Mouse (Mus musculus): Measurements from ENCODE around the gene Ppp6r2. TPM values are rescaled to one million over a fixed set of nuclear protein-coding genes. Genes with fewer than 3 reads are reported as not detected.

The Ppp6r2 gene
- polyA plus RNA-seq, 1 experiment from 2014 or later = 25.0 TPM

DNA sequence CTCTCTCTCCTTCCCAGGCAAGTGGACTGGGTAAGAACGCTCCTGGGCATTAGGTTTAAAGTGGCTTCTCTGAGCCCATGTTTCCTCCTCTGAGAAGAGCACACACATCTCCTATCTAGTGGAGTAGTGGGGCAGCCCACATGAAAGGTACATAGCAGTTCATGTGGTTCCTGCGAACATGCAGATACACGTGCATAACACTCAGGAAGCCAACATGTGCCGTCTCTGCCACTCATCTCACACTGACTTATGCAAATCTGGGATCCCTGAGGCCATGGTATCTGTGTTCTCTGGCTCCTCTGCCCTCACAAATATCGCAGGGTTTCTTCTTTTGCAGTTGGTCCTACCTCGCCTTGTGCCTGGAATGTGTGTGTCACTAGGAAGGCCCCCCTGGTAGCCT is 71.2 kb downstream of the Ppp6r2 start:
- H3K4me1 ChIP-seq = no peaks in the 10 kb centered on the region
- no peak overlapping the region for H3K4me2 ChIP-seq
- no peak overlapping the region for H3K4me3 ChIP-seq
- H3K9ac ChIP-seq = no peak overlapping the region
- no peaks in the 10 kb centered on the region for H3K9me3 ChIP-seq
- no peaks in the 10 kb centered on the region for H3K27me3 ChIP-seq
- WGBS = 76% methylated on average over 6 of the region's 6 CpGs
- no peak for ATAC-seq (ENCODE audit: insufficient number of reproducible peaks, low FRiP score, low TSS enrichment, low read depth)
- H3K27ac ChIP-seq = no peak overlapping the region
- peaks cover 89% of the 10 kb centered on the region for H3K36me3 ChIP-seq

DNA sequence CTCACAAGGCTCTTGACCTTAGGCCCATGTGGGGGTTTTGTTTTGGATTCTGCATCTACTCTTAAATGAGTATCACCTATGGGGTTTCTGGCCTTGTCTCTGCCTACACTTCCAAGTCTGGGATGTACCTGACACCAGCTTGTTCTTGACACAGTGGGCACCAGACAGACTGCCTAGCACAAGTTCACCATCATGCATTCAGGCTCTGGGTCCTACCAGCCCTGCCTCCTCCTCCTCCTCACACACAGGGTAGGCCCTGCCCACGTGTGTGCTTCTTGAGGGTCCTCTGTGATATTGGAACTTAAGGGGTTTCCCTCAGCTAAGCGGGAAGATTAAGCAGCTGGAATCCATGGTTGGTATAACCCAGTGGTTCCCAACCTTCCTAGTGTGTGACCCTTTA is 72.7 kb downstream of the Ppp6r2 start:
- Histone ChIP-seq H3K9ac (no peak overlapping the region), H3K27me3 (no peaks in the 10 kb centered on the region), H3K9me3 (no peaks in the 10 kb centered on the region), H3K27ac (no peak overlapping the region), H3K4me2 (no peak overlapping the region), H3K36me3 (peaks cover 89% of the 10 kb centered on the region), H3K4me1 (no peaks in the 10 kb centered on the region), H3K4me3 (no peak overlapping the region)
- ATAC-seq (ENCODE audit: insufficient number of reproducible peaks, low FRiP score, low TSS enrichment, low read depth) = no peak
- WGBS = 78% methylated on average over 2 of the region's 2 CpGs

DNA sequence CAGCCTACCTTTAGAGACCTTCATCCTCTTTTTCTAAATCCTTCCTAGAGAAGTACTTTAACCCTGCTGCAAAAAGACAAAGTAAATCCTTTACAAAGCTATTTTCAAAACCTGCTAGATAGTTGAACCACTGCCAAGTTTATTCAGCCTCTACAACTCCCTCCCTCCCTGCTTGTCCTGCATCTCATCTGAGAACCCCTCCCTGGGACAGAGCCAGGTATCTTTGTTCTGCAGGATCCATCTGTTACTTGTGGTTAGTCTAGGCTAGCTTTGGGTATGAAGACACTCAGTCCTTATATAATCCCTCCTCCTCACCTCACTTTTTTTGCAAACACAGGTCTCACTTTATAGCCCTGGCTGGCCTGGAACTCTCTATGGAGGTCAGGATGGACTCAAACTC is 73.7 kb downstream of the Ppp6r2 start:
- no peak for ATAC-seq (ENCODE audit: insufficient number of reproducible peaks, low FRiP score, low TSS enrichment, low read depth)
- Histone ChIP-seq H3K36me3 (peaks cover 89% of the 10 kb centered on the region), H3K4me3 (no peak overlapping the region), H3K4me2 (no peak overlapping the region), H3K9me3 (no peaks in the 10 kb centered on the region), H3K4me1 (no peaks in the 10 kb centered on the region), H3K27ac (no peak overlapping the region), H3K27me3 (no peaks in the 10 kb centered on the region), H3K9ac (no peak overlapping the region)

DNA sequence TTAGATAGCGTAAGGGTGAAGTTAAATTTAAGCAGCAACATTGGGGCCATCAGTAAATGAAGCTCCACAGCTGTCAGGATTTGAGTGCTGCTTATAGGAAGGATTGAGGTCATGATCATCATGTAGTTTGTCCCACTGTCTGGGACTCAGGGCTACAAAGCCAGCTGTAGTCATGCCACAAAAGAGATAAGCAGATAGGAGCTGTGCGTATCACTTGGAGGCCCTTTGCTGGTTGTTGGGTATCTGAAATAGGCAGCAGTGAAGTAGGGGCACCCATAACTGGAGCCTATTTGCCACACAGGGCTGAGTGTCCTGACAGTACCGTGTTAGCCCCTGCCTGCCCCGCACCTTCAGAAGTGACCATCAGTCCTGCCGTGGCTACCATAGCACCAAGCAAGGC is 74.1 kb downstream of the Ppp6r2 start:
- no peak overlapping the region for H3K9ac ChIP-seq
- peaks cover 89% of the 10 kb centered on the region for H3K36me3 ChIP-seq
- H3K4me3 ChIP-seq = no peak overlapping the region
- H3K27me3 ChIP-seq = no peaks in the 10 kb centered on the region
- no peaks in the 10 kb centered on the region for H3K9me3 ChIP-seq
- WGBS = 88% methylated on average over 5 of the region's 5 CpGs
- no peaks in the 10 kb centered on the region for H3K4me1 ChIP-seq
- H3K4me2 ChIP-seq = no peak overlapping the region
- no peak for ATAC-seq (ENCODE audit: insufficient number of reproducible peaks, low FRiP score, low TSS enrichment, low read depth)
- no peak overlapping the region for H3K27ac ChIP-seq

DNA sequence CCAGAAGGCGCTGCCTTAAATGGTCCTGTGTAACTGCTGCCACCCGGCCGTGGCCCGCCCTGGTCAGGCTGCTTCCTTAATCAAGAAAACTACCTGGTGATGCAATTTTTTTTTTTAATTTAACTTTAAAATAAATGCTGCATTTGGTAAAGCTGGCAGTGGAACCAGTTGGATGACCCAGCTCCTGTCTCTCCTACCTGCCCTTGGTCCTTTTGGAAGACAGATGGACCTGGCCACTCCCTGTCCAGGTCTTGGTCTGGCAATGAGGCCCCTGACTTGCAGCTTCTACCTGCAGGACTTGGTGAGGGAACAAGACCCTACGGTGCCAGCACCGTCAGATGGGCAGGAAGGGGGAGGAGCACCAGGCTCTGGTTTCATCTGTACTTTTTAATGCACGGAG is 74.8 kb downstream of the Ppp6r2 start:
- H3K27ac ChIP-seq = no peak overlapping the region
- WGBS = 73% methylated on average over 7 of the region's 7 CpGs

DNA sequence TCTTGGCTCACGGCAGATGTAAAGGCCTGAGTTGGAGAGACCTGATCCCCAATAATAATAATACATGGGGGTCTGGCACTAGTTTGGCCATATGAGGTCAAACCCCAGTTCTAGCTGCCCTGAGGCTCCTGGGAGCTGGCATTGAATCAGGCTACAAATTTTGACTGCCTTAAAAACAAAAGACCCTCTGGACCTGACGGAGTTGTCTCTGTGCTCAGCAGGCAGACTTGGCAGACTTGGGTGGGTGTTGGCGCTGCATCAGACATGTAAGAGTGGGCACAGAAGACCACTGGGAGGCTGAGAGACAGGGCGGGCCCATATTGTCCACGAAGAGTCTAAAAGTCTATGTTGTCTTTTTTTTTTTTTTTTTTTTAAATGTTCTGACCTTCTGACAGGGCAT is 75.2 kb downstream of the Ppp6r2 start:
- no peak overlapping the region for H3K27ac ChIP-seq
- H3K4me1 ChIP-seq = no peaks in the 10 kb centered on the region
- H3K27me3 ChIP-seq = no peaks in the 10 kb centered on the region
- H3K4me2 ChIP-seq = no peak overlapping the region
- ATAC-seq (ENCODE audit: insufficient number of reproducible peaks, low FRiP score, low TSS enrichment, low read depth) = no peak
- 80% methylated on average over 5 of the region's 5 CpGs for WGBS
- H3K36me3 ChIP-seq = peaks cover 89% of the 10 kb centered on the region
- H3K9me3 ChIP-seq = no peaks in the 10 kb centered on the region
- H3K4me3 ChIP-seq = no peak overlapping the region
- H3K9ac ChIP-seq = no peak overlapping the region

More for the DNA sequence above, 74.8 kb downstream of the Ppp6r2 start:
- Histone ChIP-seq H3K27me3 (no peaks in the 10 kb centered on the region), H3K4me1 (no peaks in the 10 kb centered on the region), H3K4me3 (no peak overlapping the region), H3K4me2 (no peak overlapping the region), H3K36me3 (peaks cover 89% of the 10 kb centered on the region), H3K9me3 (no peaks in the 10 kb centered on the region), H3K9ac (no peak overlapping the region)
- ATAC-seq (ENCODE audit: insufficient number of reproducible peaks, low FRiP score, low TSS enrichment, low read depth) = no peak

DNA sequence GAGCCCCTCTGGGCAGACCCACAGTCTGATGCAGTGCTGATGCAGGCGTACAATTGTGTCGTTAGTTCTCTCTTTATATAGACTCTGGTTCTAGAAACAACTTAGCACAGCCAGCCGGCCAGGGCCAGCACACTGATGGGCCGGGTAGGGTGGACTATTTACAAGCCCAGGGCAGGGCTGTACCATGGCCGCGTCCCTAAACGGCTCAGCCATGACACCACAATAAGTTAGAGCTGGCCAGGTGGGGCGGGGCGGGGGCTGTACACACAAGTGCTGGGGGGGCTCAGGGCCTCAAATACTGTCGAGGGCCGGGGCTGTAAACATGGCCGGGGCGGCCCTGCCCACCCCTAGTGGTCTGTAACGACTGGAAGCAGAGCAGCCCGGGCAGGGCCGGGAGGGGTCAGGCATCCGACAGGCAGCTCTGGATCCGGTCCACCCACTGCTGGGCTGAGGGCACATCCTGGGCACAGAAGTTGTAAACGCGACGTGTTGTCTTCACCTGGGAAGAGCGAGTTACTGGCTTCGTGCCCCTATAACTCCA is 76.9 kb downstream of the Ppp6r2 start:
- 0 out of 2 replicates have a peak, but pooled peaks have one; percentile 22 for ATAC-seq (ENCODE audit: insufficient number of reproducible peaks, low FRiP score, low TSS enrichment, low read depth)
- Histone ChIP-seq H3K4me3 (no peak overlapping the region), H3K9me3 (no peaks in the 10 kb centered on the region), H3K27me3 (no peaks in the 10 kb centered on the region), H3K4me2 (no peak overlapping the region), H3K27ac (no peak overlapping the region), H3K9ac (no peak overlapping the region), H3K36me3 (peaks cover 88% of the 10 kb centered on the region), H3K4me1 (no peaks in the 10 kb centered on the region)
- WGBS = 86% methylated on average over 23 of the region's 23 CpGs

DNA sequence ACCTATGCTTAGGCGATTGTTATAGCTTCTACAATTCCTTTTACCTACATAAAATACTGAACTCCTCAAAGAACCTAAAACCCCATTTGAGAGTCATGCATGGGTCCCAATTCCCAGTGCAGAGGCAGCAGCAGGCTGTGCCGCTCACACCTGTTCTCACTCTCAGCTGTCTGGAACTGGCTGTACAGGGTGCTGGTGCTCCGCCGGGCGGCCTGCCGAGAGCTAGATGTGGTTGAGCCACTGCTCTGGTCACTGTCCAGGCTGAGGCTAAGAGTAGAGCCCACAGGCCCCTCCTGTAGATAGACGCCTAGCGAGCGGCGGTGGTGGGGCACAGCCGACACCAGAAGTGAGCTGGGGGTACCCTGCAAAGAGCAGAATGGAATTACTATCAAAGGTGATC is 78.1 kb downstream of the Ppp6r2 start:
- Histone ChIP-seq H3K4me2 (no peak overlapping the region), H3K4me3 (no peak overlapping the region), H3K9ac (no peak overlapping the region), H3K27ac (no peak overlapping the region), H3K4me1 (no peaks in the 10 kb centered on the region), H3K27me3 (no peaks in the 10 kb centered on the region), H3K36me3 (peaks cover 89% of the 10 kb centered on the region), H3K9me3 (no peaks in the 10 kb centered on the region)
- no peak for ATAC-seq (ENCODE audit: insufficient number of reproducible peaks, low FRiP score, low TSS enrichment, low read depth)
- 96% methylated on average over 11 of the region's 11 CpGs for WGBS

DNA sequence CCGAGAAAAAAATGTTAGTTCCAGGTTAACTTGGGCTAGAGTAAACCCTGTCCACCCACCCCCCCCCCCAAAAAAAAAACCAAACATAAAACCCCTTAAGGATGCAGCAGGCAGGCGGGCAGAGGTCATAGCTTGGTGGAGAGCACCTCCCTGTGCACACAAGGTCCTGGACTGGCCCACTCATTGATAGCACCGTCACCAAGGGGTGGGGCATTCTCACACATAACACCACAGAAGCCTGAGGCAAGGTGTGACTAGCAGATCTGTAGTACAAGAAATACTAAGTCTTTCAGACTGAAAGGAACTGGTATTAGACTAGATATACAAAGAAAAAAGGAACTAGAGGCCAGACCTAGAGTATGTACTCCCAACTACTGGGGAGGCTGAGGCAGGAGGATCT is 80.2 kb downstream of the Ppp6r2 start:
- H3K27me3 ChIP-seq = no peaks in the 10 kb centered on the region
- H3K9me3 ChIP-seq = no peaks in the 10 kb centered on the region
- H3K4me3 ChIP-seq = no peak overlapping the region
- WGBS = 63% methylated on average over 3 of the region's 3 CpGs
- H3K4me2 ChIP-seq = no peak overlapping the region
- H3K9ac ChIP-seq = no peak overlapping the region
- no peaks in the 10 kb centered on the region for H3K4me1 ChIP-seq
- H3K27ac ChIP-seq = no peak overlapping the region
- H3K36me3 ChIP-seq = peaks cover 94% of the 10 kb centered on the region
- ATAC-seq (ENCODE audit: insufficient number of reproducible peaks, low FRiP score, low TSS enrichment, low read depth) = no peak

DNA sequence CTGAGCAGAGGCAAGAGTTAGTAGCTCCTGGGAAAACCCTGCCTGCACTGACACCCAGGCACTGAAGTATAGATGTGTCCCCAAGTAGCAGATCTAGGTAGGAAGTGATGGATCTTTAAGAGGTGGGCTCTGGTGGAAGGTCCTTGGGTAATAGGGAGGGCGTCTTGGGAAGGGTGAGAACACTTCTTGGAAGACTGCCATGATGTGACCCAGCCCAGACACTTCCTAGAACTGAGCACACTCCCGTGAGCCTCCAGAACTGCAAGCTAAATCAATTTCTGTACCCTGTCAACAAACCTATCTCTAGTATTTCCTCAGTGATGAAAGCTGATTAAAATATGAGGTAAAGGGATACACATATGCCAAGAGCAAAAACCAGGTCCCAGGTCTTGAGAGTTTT is 81.4 kb downstream of the Ppp6r2 start:
- 59% methylated on average over 2 of the region's 2 CpGs for WGBS
- no peak for ATAC-seq (ENCODE audit: insufficient number of reproducible peaks, low FRiP score, low TSS enrichment, low read depth)

DNA sequence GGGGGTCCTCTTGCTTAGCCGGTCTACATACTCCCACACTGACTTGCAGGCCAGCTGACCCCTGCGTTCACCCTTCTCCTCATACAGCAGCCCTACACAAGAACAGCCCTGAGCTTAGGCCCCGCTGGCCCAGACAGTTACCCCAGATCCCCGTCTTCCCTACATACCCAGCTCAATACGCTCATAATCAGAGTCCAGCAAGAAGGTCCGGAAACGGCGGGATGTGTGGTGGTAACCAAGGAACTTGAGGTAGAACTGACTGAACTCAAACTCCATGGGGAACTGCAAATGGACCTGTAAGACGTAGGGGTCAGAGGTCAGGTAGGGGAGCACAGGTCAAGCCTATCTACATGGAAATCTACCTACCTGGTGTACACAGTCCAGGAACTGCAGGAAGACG is 82.4 kb downstream of the Ppp6r2 start:
- Histone ChIP-seq H3K4me2 (no peak overlapping the region), H3K4me3 (no peak overlapping the region), H3K27me3 (no peaks in the 10 kb centered on the region), H3K36me3 (peaks cover 91% of the 10 kb centered on the region), H3K9ac (no peak overlapping the region), H3K9me3 (no peaks in the 10 kb centered on the region), H3K4me1 (no peaks in the 10 kb centered on the region), H3K27ac (no peak overlapping the region)
- ATAC-seq (ENCODE audit: insufficient number of reproducible peaks, low FRiP score, low TSS enrichment, low read depth) = no peak
- 95% methylated on average over 10 of the region's 10 CpGs for WGBS

More for the DNA sequence above, 81.4 kb downstream of the Ppp6r2 start:
- Histone ChIP-seq H3K27me3 (no peaks in the 10 kb centered on the region), H3K36me3 (peaks cover 96% of the 10 kb centered on the region), H3K9ac (no peak overlapping the region), H3K4me2 (no peak overlapping the region), H3K4me1 (no peaks in the 10 kb centered on the region), H3K27ac (no peak overlapping the region), H3K4me3 (no peak overlapping the region), H3K9me3 (no peaks in the 10 kb centered on the region)

DNA sequence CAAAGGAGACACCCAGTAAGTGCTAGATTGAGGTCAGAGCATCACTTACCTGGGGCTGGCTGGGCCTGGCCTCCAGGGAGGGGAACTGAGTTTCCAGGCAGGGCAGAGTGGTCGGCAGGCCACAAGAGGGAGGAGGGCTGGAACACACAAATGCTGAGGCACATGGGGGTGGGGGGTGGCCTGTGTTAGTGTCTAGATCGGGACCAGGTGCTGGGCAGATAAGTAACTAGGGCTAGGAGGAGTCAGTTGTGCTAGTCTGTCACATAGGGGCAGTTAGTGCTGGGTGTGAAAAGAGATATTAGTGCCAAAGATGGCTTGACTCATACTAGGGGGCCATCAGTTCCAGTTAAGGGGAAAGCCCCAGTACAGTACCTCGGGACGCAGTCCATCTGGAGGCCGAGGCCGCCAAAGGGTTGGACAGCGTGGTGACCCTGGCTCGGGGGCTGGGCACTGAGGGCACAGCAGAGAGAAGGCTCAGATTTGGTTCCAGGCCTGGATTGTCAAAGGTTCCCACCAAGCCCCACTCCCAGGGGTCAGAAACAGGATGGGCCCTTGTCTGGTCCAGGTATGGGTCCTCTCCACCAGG is 84.3 kb downstream of the Ppp6r2 start:
- ATAC-seq (ENCODE audit: insufficient number of reproducible peaks, low FRiP score, low TSS enrichment, low read depth) = no peak
- Histone ChIP-seq H3K4me2 (no peak overlapping the region), H3K36me3 (peaks cover 89% of the 10 kb centered on the region)

DNA sequence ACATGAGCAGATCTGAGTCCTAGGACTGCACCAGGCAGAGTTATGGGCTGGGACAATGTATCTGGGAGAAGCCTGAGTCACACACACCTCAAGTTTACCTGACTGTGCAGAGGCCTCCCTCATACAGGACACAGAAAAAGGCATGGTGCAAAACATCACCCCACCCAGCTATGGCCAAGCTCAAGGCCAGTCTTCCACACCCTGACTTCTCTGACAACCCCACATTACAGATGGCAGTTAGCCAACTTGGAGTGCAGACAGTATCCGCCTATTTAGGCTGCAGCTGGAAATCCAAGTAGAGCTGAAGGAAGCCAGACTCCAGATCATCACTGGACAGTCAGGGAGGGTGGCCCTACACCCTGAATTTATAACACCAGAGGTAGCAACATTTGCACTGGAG is 85.1 kb downstream of the Ppp6r2 start:
- no peaks in the 10 kb centered on the region for H3K27me3 ChIP-seq
- H3K4me2 ChIP-seq = no peak overlapping the region
- no peak overlapping the region for H3K27ac ChIP-seq
- WGBS = 57% methylated on average over 1 of the region's 1 CpGs
- ATAC-seq (ENCODE audit: insufficient number of reproducible peaks, low FRiP score, low TSS enrichment, low read depth) = 0 out of 2 replicates have a peak, but pooled peaks have one; percentile 17
- no peak overlapping the region for H3K4me3 ChIP-seq
- H3K36me3 ChIP-seq = peaks cover 89% of the 10 kb centered on the region
- no peaks in the 10 kb centered on the region for H3K4me1 ChIP-seq
- no peaks in the 10 kb centered on the region for H3K9me3 ChIP-seq
- no peak overlapping the region for H3K9ac ChIP-seq

More for the DNA sequence above, 84.3 kb downstream of the Ppp6r2 start:
- 85% methylated on average over 8 of the region's 8 CpGs for WGBS
- Histone ChIP-seq H3K27me3 (no peaks in the 10 kb centered on the region), H3K9ac (no peak overlapping the region), H3K9me3 (no peaks in the 10 kb centered on the region), H3K4me3 (no peak overlapping the region), H3K27ac (no peak overlapping the region), H3K4me1 (no peaks in the 10 kb centered on the region)

Measured in limb, embryonic 15.5 days (tissue).